Mouse (Mus musculus): Measurements from ENCODE around the gene Actr3b. TPM values are rescaled to one million over a fixed set of nuclear protein-coding genes. Genes with fewer than 3 reads are reported as not detected.
A peak's percentile ranks its signal among the peaks of the same experiment; 100 is the strongest.
"Not testable (repeated sequence)": the region's sequence is repeated elsewhere in the genome, so short reads cannot be mapped to it uniquely, and the experiment has no call there.

The Actr3b gene
- total RNA-seq (2018; cell fraction: chromatin; rRNA removed) = 1 to 10 TPM in 8 of 26 experiments, under 1 TPM in 5, not detected in 13; 0.31 to 6.7 (median 1.6) TPM
- total RNA-seq (2018; cell fraction: cytosol; rRNA removed) = 1 to 10 TPM in 2 of 26 experiments, under 1 TPM in 24; 0.14 to 1.2 (median 0.56) TPM
- 1 to 10 TPM in 3 of 26 experiments, under 1 TPM in 14, not detected in 9; 0.26 to 2.5 (median 0.48) TPM for total RNA-seq (2018; cell fraction: nucleus; rRNA removed)
- polyA plus RNA-seq (2018) = 0.19 to 0.50 TPM (median 0.31 TPM) in 3 replicates

GRCm38 (mm10) chr5:25759460-25760409 is at the start of gene Actr3b:
TSS of gene Actr3b (plus strand) at chr5:25759997.
- H3K79me2 ChIP-seq (ENCODE audit: inconsistent target) = no peaks in the 10 kb centered on the region
- no peaks in the 10 kb centered on the region for H3K36me3 ChIP-seq (ENCODE audit: inconsistent target)
- peak within 1 kb of the TSS; percentile 21 for H3K4me3 ChIP-seq (ENCODE audit: inconsistent target)
- H3K27ac ChIP-seq = no peak within 1 kb of the TSS
- 5% methylated on average over 45 of the region's 45 CpGs for WGBS (ENCODE audit: missing documents)

GRCm38 (mm10) chr5:25713001-25713706 is 46.6 kb upstream of the Actr3b start:
- H3K79me2 ChIP-seq (ENCODE audit: inconsistent target); H3K27ac ChIP-seq; H3K4me3 ChIP-seq (ENCODE audit: inconsistent target); H3K36me3 ChIP-seq (ENCODE audit: inconsistent target): not testable (repeated sequence)
- 87% methylated on average over 4 of the region's 4 CpGs for WGBS (ENCODE audit: missing documents)

GRCm38 (mm10) chr5:25719390-25719789 is 40.4 kb upstream of the Actr3b start:
- no peaks in the 10 kb centered on the region for H3K36me3 ChIP-seq (ENCODE audit: inconsistent target)
- H3K79me2 ChIP-seq (ENCODE audit: inconsistent target) = no peaks in the 10 kb centered on the region
- no peak overlapping the region for H3K27ac ChIP-seq
- WGBS (ENCODE audit: missing documents) = 93% methylated on average over 4 of the region's 4 CpGs
- H3K4me3 ChIP-seq (ENCODE audit: inconsistent target) = no peak overlapping the region

- Histone ChIP-seq H3K79me2 (ENCODE audit: inconsistent target) (no peaks in the 10 kb centered on the region), H3K4me3 (ENCODE audit: inconsistent target) (no peak overlapping the region), H3K36me3 (ENCODE audit: inconsistent target) (no peaks in the 10 kb centered on the region), H3K27ac (no peak overlapping the region)
- WGBS (ENCODE audit: missing documents) = 95% methylated on average over 2 of the region's 2 CpGs
These were observed 36.8 kb upstream of the Actr3b start for GRCm38 (mm10) chr5:25723016-25723415.

- no peaks in the 10 kb centered on the region for H3K79me2 ChIP-seq (ENCODE audit: inconsistent target)
- no peaks in the 10 kb centered on the region for H3K36me3 ChIP-seq (ENCODE audit: inconsistent target)
- H3K27ac ChIP-seq = no peak overlapping the region
- no peak overlapping the region for H3K4me3 ChIP-seq (ENCODE audit: inconsistent target)
- WGBS (ENCODE audit: missing documents) = 63% methylated on average over 1 of the region's 1 CpGs
These were observed 35.6 kb upstream of the Actr3b start for GRCm38 (mm10) chr5:25724134-25724675.

- Histone ChIP-seq H3K36me3 (ENCODE audit: inconsistent target) (no peaks in the 10 kb centered on the region), H3K4me3 (ENCODE audit: inconsistent target) (no peak overlapping the region), H3K27ac (no peak overlapping the region), H3K79me2 (ENCODE audit: inconsistent target) (no peaks in the 10 kb centered on the region)
- 9% methylated on average over 1 of the region's 1 CpGs for WGBS (ENCODE audit: missing documents)
These were observed 25.5 kb upstream of the Actr3b start for GRCm38 (mm10) chr5:25734318-25734717.

- Histone ChIP-seq H3K36me3 (ENCODE audit: inconsistent target) (no peaks in the 10 kb centered on the region), H3K27ac (no peak overlapping the region), H3K79me2 (ENCODE audit: inconsistent target) (no peaks in the 10 kb centered on the region), H3K4me3 (ENCODE audit: inconsistent target) (no peak overlapping the region)
- 75% methylated on average over 2 of the region's 2 CpGs for WGBS (ENCODE audit: missing documents)
These were observed 23.9 kb upstream of the Actr3b start for GRCm38 (mm10) chr5:25735861-25736260.

- Histone ChIP-seq H3K4me3 (ENCODE audit: inconsistent target) (no peak overlapping the region), H3K79me2 (ENCODE audit: inconsistent target) (no peaks in the 10 kb centered on the region), H3K36me3 (ENCODE audit: inconsistent target) (no peaks in the 10 kb centered on the region), H3K27ac (no peak overlapping the region)
- 74% methylated on average over 3 of the region's 3 CpGs for WGBS (ENCODE audit: missing documents)
These were observed 21.3 kb upstream of the Actr3b start for GRCm38 (mm10) chr5:25738448-25738847.

GRCm38 (mm10) chr5:25738902-25739301 is 20.9 kb upstream of the Actr3b start:
- WGBS (ENCODE audit: missing documents) = 100% methylated on average over 1 of the region's 1 CpGs
- not testable (repeated sequence) for H3K4me3 ChIP-seq (ENCODE audit: inconsistent target)

GRCm38 (mm10) chr5:25747904-25748303 is 11.9 kb upstream of the Actr3b start:
- Histone ChIP-seq H3K79me2 (ENCODE audit: inconsistent target) (no peaks in the 10 kb centered on the region), H3K4me3 (ENCODE audit: inconsistent target) (no peak overlapping the region), H3K36me3 (ENCODE audit: inconsistent target) (no peaks in the 10 kb centered on the region), H3K27ac (no peak overlapping the region)

More at GRCm38 (mm10) chr5:25738902-25739301, 20.9 kb upstream of the Actr3b start:
- not testable (repeated sequence) for H3K79me2 ChIP-seq (ENCODE audit: inconsistent target); H3K27ac ChIP-seq; H3K36me3 ChIP-seq (ENCODE audit: inconsistent target)

- H3K27ac ChIP-seq = no peak overlapping the region
- WGBS (ENCODE audit: missing documents) = 83% methylated on average over 3 of the region's 3 CpGs
- H3K4me3 ChIP-seq (ENCODE audit: inconsistent target) = no peak overlapping the region
- H3K36me3 ChIP-seq (ENCODE audit: inconsistent target) = no peaks in the 10 kb centered on the region
- no peaks in the 10 kb centered on the region for H3K79me2 ChIP-seq (ENCODE audit: inconsistent target)
These were observed 11.2 kb upstream of the Actr3b start for GRCm38 (mm10) chr5:25748613-25749012.

- Histone ChIP-seq H3K79me2 (ENCODE audit: inconsistent target) (no peaks in the 10 kb centered on the region), H3K36me3 (ENCODE audit: inconsistent target) (no peaks in the 10 kb centered on the region), H3K27ac (no peak overlapping the region), H3K4me3 (ENCODE audit: inconsistent target) (no peak overlapping the region)
These were observed 8.2 kb upstream of the Actr3b start for GRCm38 (mm10) chr5:25751552-25751951.

GRCm38 (mm10) chr5:25752862-25753261 is 6.9 kb upstream of the Actr3b start:
- H3K4me3 ChIP-seq (ENCODE audit: inconsistent target) = no peak overlapping the region
- H3K27ac ChIP-seq = no peak overlapping the region
- H3K79me2 ChIP-seq (ENCODE audit: inconsistent target) = no peaks in the 10 kb centered on the region
- no peaks in the 10 kb centered on the region for H3K36me3 ChIP-seq (ENCODE audit: inconsistent target)
- 95% methylated on average over 5 of the region's 5 CpGs for WGBS (ENCODE audit: missing documents)

- H3K27ac ChIP-seq = no peak overlapping the region
- no peaks in the 10 kb centered on the region for H3K79me2 ChIP-seq (ENCODE audit: inconsistent target)
- no peak overlapping the region for H3K4me3 ChIP-seq (ENCODE audit: inconsistent target)
- H3K36me3 ChIP-seq (ENCODE audit: inconsistent target) = no peaks in the 10 kb centered on the region
- 75% methylated on average over 8 of the region's 8 CpGs for WGBS (ENCODE audit: missing documents)
These were observed 6.1 kb upstream of the Actr3b start for GRCm38 (mm10) chr5:25753556-25754235.
